Mouse (Mus musculus): ENCODE results near the gene M6pr.

M6pr gene

DNA sequence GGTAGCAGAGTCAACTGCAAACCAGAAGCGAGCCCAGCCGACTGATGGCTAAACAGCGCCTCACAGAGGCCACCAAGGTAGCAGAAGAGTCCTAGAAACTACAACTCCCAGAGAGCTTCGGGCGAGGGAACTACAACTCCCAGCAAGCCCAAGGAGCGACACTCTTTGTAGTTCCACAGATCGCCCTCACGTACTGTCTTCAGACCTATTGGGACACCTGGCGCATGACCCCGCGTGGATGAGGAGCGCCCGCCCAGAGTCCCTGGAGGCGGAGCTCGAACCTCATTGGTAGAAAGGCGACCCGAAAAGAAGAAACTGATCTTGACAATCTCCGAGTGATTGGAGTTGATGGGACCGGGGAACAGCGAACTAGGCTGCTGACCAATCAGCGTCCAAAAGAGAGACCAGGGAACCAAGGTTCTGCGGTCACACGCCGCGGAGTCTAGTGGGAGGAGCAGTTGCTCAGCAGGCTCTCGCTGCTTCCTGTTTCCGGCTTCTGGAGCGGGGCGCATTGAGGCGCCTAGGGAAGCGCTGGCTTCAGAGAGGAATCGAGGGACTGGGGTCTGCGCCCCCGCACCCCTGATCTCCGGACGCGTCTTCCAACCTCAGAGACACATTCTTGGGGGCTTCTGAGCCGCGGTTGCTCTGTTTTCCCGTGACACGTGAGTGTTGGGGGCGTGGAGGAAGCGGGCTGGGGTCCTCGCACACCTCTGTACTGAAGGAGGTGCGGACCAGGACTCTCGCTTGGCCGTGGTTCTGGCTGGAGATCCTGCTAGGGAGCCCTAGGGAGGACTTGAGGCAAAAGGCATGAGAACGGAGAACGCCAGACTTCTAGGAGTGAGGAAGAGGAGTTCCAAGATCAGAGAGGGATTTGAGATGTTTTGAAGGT, at the start of gene M6pr:
M6pr (plus strand) TSS at position 216 of the 889 bp plus-strand sequence.
- peak; percentile 89 to 92 for DNase-seq (ENCODE audit: low spot score in 2 of 2)

DNA sequence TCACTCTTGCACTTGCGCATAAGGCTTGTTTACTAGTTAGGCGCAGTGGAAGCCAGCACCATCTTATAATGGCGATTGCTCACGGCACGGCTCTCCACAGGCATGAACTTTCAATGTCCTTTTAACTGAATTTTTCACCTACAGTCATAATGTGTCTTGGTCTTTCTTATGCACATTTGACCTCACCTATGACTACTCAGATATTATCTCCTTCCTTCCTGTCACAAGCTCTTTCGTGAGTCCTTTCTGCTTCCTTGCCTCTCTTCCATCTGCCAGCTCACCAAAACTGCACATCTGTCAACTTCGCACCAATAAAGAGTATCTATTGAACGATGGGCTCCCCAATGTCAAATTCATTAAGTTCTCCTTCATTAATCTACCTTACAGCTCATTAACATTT, 46.0 kb upstream of the M6pr start:
- DNase-seq (ENCODE audit: low spot score in 2 of 2): no peak

DNA sequence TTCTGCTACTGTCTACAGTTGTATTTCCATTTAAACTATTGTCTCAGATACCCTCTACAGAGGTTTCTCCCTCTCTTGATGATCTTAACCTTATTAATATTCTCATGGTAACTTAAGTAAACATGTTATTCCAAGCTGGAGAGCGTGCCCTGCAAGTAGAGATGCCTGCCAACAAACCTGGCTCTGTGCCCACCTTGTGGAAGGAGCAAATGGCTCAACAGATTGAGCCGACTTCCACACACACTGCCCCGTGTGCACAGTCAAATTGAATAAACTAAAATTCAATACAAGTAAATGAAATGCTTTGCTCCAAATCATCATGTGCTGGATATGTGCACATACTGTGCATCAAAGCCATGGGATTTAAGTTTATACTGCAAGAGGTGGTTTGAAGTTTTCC, 40.0 kb upstream of the M6pr start:
- DNase-seq (ENCODE audit: low spot score in 2 of 2): peak in 1 of 2 experiments; percentile 68

DNA sequence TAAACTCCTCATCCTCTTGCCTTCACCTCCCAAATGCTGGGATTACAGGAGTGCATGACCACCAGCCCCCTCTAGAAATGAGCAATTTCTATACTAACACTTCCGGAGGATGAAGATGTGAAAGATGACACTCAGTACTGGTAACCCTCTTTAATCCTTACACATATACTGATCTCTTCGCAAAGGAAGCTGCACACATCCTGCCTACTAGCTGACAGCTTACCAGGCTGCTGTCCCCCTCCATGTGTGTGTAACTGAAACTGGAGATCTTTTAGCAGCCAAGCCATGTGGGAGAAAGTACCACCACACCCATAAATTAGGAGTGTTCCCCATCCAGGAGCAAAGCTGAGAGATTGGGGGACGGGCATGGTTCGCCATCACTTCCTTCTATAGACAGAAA, 39.4 kb upstream of the M6pr start:
- DNase-seq (ENCODE audit: low spot score in 2 of 2): no peak

DNA sequence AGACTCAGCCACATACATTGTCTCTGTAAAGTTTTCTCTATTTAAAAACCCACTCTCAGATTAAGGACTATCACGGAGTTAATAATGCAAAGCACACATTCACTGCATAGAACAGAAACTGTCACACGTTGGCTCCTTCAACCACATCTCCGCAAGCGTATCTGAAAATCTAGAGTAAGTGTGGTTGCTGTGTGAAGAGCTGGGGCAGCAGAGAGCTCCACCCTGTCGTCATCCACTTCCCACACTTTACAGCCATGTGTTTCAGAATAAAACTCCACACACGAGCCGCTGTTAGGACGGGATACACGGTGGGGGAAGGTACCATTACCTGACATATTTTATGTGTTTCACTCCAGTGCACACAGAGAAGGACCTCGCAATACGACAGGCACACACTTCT, 38.4 kb upstream of the M6pr start:
- DNase-seq (ENCODE audit: low spot score in 2 of 2): no peak

DNA sequence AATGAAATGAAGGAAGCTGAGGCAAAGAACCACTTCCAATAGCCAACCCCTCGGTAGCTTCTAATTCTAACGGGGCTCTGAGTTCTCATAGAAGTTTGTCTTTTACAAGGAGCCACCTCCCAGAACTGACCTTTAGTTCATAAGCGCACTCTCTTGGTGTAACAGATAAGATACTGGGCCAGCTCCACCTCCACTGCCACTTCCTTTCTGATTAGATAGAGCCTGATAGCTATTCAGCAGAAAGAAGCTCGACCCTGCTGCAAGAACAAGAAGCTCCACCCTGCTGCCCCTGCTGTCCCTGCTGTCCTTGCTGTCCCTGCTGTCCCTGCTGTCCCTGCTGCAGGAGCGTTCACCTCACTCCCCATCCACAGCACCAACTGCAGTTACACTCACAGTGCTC, 34.0 kb upstream of the M6pr start:
- DNase-seq (ENCODE audit: low spot score in 2 of 2): no peak

DNA sequence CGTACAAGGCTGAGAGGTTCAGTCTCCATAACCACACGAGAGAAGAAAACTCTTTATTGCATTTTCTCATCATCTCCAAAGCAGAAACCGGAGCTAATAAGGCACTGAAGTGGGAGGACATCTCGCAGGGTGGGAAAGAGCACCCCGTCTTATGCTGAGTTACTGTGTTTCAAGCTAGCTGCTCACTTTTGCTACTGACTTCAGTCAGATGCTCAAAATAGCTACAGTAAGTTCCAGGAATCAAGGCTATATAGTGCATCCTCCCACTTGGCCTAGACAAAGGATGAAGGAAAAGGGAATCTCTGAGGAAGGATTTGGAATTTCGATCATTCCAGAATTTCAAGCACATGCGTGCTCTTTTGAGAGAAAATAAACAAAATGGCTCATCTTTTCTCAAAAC, 32.0 kb upstream of the M6pr start:
- no peak for DNase-seq (ENCODE audit: low spot score in 2 of 2)

DNA sequence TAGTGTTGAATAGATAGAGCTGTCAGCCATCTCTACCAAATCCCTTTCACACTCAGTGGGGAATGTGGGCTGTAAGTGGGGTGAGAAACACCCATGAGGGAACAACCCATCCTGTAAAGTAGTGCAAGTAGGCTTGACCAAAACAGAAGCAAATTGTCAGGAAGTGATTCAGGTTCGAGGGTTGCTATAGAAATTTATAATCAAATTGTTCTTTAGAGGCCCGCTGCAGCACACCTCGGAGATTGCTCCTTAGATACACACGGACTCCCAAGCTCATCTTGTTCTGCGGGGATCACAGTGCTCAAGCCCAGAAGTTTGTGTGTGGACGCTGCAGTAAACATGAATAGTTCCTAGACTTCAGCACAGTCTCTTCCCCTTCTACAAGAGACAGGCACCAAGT, 25.7 kb upstream of the M6pr start, which contains the start of gene Klrg1:
Klrg1 (minus strand) TSS at position 101 of the 400 bp plus-strand sequence.
- DNase-seq (ENCODE audit: low spot score in 2 of 2): no peak

DNA sequence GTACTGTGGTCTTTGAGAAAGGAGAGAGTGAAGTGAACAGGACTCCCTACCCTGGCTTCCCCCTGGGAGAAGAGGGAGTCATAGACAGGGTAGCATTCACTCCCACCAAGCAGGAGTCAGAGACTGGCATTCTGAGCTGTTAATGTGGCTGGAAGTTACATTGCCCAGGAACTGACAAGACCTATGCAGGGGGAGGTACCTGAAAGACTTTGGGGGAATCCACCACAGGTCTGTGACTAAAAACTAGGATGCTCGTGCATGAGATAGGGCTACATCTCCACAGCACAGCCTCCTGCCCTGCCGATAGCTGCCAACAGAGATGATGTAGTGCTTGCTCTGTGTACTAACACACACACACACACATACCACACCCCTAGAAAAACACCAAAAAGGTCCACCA, 25.1 kb upstream of the M6pr start:
- DNase-seq (ENCODE audit: low spot score in 2 of 2): no peak

DNA sequence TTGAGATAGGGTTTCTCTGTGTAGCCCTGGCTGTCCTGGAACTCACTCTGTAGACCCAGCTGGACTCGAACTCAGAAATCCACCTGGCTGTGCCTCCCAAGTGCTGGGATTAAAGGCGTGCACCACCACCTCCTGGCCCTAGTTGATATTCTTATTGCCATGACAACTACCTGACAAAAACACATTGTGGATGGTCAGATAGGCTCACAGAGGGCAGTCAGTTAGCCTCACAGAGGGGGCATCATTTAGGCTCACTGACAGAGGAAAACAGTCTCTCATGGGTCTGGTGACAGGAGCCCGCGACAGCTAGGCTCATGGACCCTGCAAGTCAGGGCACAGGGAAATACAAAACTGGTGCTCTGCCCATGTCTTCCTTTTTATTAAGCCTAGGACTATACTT, 24.2 kb upstream of the M6pr start:
- no peak for DNase-seq (ENCODE audit: low spot score in 2 of 2)

DNA sequence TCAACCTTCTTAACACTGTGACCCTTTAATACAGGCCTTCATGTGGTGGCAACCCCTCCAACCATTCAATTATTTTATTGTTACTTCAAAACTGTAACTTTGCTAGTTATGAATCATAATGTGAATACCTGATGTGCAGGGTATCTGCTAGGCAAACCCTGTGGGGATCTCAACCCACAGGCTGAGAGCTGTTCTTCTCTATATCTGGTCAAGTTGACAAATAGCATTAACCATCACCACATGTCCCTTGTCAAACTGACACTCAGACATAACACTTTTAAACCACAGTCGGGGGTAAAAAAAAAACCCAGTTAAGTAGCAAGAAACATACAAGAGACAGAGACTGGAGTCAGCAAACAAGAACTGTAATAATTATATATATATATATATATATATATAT, 23.7 kb upstream of the M6pr start:
- no peak for DNase-seq (ENCODE audit: low spot score in 2 of 2)

DNA sequence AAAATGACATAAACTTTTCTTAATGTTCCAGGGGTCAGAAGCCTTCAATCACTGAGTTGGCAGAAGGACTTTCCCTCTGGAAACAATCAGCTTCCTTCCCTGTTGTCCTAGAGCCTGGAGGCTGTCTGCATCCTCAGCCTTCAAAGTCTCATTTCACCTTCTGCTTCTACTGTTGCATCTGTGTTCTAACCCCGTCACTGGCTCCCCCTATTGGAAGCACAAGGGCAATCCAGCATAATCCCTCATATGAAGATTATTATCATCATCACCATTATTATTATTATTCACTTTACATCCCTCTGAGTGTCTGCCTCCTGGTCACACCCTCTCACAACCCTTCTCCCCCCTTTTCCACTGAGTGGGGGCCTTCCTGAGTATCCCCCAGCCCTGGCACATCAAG, 20.3 kb upstream of the M6pr start:
- DNase-seq (ENCODE audit: low spot score in 2 of 2): no peak

DNA sequence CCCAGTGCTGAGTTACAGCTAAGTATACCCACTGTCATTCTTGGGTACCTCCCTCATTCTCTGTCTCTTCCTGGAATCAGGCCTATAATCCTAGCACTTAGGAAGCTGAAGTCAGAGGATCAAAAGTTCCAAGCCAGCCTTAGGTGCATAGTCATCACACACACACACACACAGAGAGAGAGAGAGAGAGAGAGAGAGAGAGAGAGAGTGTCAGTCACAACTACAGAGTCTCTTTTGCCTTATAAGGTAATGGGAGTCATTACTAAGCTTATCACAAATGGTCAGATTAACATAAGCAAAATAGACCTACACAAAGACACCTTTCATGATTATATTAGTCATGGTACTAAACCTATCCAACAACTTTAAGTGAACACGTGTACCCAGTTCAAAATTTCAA, 19.2 kb upstream of the M6pr start:
- DNase-seq (ENCODE audit: low spot score in 2 of 2): no peak

DNA sequence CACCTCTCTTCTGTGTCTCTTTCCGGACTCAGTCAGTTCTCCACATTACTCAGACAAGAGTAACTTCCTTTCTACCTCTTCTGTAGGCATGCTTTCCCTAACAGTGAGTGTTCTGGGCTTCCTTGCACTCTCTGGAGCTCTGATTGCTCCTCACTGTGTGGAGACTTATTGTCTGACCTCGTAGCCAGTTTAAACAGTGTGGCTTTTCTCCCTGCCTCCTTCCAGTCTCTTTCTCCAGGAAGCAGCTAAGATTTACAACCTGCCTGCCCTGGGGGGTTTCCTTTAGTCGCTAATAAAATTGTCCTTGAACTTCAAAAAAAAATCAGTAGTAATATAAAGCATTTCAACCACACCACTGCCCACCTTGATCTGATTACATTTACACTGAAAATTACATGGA, 18.3 kb upstream of the M6pr start:
- no peak for DNase-seq (ENCODE audit: low spot score in 2 of 2)

DNA sequence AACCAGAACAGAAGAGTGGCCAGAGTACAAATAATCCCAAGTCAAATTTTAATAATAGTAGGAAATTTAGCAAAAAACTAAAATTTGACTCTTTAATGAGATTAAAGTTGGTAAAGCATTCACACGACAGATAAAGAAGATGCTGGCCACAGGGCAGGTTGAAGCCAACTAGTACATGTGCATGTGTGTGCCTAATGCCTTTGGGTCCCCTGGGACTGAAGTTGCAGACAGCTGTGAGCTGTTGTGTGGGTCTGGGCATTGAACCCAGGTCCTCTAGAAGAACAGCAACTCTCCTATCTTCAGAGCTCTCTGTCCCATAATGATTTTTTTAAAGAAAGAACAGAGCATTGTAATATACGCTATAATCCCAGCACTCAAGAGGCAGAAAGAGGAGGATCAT, 17.3 kb upstream of the M6pr start:
- no peak for DNase-seq (ENCODE audit: low spot score in 2 of 2)

DNA sequence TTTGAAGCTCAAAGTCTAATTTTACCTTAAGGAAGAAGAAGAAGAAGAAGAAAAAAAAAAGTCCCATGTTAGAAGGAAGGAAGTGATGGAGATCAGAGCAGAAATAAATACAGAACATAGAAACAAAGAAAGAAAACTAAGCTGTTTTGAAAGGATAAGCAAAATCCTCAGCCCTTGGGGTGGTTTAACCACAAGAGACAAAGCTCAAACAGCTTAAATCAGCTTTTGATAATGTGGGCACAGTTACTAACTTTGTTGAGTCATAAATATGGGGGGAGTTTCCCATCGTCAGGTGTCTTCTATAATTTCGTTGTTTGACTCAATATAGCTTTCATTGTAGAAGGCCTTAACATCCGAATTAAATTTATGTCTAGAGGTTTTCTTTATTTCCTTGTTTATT, 16.8 kb upstream of the M6pr start:
- DNase-seq (ENCODE audit: low spot score in 2 of 2): no peak

DNA sequence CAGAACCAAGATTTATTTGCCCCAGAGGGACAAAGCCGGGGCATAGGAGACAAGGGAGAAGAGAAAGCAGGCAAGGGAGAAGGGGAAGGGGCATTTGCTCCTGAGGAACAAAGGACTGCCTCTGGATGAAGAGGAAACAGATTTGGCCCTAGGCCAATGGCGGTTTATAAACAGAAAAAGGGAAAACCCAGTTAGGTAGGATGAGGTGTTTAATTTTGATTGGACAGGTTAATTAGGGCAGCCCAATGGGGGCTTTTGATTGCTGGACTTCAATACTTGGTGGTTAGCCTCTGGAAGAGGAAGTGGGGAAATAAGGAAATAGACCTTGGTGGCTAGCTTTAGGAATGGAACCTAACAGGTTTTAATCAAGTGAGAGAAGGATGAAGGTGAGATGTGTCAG, 16.3 kb upstream of the M6pr start:
- DNase-seq (ENCODE audit: low spot score in 2 of 2): no peak

DNA sequence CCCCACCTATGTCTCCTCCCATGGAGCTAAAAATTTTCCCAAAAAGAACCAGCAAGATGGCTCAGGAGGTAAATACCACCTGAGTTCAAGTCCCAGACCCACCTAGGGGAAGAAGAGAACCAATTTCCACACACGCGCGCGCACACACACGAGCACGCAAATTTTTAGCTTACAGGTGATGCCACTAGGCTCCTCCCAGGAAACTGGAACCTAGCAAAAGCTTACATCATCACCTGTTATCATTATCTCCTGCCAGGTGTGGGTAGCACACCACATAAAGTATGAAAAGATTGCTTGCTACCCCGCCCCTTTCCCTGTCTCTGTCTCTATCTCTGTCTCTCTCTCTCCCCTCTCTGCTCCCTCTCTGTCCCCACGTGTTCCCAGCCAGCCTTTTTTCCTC, 15.4 kb upstream of the M6pr start:
- no peak for DNase-seq (ENCODE audit: low spot score in 2 of 2)

DNA sequence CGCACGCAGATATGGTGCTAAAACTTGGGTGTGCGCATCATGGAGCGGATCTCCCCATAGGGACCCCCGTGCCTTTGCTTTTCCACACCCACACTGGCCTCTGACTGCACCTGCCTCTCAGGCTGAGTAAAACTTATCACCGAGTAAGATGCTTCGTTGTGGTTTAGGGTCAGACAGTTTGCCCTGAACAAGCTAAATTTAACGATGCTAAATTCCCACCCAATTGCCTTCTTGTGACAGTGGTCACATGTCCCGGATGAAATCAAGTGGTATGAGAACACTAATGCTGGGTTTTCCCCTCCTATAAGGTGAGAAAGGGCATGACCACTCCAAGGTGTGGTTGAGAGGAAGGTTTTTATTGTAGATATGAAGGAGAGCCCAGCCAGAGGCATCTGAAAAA, 14.7 kb upstream of the M6pr start:
- no peak for DNase-seq (ENCODE audit: low spot score in 2 of 2)

DNA sequence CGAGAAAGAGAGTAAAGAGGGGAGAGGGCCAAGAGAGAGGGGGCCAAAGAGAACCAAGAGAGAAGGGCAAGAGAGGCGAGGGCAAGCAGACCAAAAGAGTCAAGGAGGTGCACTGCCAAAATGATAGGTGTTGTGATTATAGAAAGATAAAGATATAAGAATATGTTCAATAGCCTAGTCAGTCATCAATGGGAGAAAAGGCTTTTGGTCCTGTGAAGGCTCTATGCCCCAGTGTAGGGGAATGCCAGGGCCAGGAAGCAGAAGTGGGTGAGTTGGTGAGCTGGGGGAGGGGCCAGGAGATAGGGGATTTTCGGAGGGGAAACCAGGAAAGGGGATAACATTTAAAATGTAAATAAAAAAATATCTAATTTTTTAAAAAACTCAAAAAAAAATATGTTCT, 14.2 kb upstream of the M6pr start:
- DNase-seq (ENCODE audit: low spot score in 2 of 2): no peak

DNA sequence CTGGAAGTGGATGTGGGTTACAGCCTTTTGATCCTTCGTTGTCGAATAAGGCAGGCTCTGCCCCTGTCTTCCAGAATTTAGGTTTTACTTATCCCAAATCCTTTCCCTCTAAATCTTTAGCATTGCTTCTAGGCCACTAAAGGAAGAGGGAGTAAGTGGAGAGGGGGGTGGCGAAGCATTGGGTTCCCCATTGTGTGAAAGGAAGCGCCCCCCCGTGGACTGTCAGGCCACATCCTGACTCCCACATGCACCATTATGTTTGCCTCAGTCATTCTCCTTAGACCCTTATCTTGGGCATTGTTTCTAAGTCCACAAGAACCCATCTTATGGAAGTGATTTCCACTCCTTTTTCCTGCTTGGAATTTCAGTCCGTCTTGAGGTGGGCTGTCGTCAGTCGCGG, 13.3 kb upstream of the M6pr start:
- no peak for DNase-seq (ENCODE audit: low spot score in 2 of 2)

DNA sequence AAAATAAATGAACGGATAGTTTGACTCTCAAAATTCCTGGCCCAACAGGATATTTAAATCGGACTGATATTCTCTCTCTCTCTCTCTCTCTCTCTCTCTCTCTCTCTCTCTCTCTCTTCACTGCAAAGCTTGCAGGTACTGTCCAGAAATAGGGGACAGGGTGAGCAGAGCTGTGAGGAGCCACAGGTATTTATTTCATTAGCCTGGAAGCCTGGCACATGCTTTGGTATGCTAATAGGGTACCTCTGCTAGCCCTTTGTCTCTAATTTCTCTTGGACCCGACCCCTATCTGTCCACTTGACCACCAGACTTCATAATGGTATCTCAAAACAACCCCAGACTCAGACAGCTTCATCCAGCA, 11.6 kb upstream of the M6pr start:
- DNase-seq (ENCODE audit: low spot score in 2 of 2): no peak

DNA sequence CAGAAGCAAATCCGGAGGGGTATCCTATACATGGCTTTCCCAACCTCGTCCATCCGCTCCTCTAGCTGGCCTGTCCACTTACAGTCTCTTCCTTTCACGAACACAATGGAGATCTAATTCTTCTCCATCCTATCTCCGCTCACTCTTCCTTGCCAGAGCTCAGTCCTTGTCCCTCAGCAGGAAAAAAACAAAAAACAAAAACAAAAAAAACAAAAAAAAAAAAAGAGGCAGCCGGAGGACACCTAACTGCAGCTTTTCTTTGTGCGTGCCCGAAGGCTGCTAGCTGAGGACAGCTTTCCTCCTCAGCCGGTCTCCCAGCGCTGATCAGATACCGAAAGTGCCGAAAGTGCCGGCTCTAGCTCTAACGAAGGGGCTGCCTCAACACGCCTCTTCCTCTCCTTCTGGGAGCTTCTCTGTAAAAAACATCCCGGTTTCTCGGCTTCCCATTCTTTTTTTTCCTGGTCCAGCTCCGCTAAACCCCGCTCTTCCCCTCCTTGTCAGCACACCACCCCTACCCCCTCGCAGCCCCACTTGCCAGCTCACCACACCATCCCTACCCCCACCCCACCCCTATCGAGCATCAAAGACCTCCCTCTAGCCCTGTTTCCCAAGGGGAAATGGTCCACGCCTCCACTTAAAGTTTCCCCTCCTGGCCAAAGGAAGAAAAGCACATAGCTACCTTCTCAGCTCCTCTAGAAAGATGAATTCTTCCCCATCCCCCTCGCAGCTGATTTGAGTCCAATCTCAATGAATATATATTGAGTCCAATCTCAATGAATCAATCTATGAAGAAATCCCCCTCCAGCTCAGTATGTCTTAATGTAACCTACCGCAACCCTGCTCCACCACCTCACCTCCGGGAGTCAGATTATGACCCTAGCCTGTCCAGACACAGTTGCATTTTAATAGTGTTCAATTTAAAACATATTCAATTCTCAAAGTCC, 11.0 kb upstream of the M6pr start:
- no peak for DNase-seq (ENCODE audit: low spot score in 2 of 2)

All from urinary bladder, postnatal 4 days (tissue).